Mouse (Mus musculus) lung, postnatal 4 days (tissue): Measurements from ENCODE around the gene Btbd35f25.
"Not testable (repeated sequence)": the region's sequence is repeated elsewhere in the genome, so short reads cannot be mapped to it uniquely, and the experiment has no call there.

Source experiments
- DNase-seq, 2 experiments: peaks; one replicate each; pipeline ENCODE4 v3.0.0; 2021

Gene Btbd35f25

GRCm38 (mm10) chrX:31717056-31717455 lies at the start of gene Btbd35f25:
Gene Btbd35f25, minus strand, starts transcription at chrX:31717156.
- not testable (repeated sequence) for DNase-seq

GRCm38 (mm10) chrX:31766255-31766654 lies 49.3 kb upstream of the Btbd35f25 start:
- no peak for DNase-seq

GRCm38 (mm10) chrX:31764001-31764400 lies 47.0 kb upstream of the Btbd35f25 start:
- DNase-seq = no peak

GRCm38 (mm10) chrX:31745079-31745478 lies 28.1 kb upstream of the Btbd35f25 start:
- DNase-seq = no peak

- no peak for DNase-seq
Observed at GRCm38 (mm10) chrX:31736958-31737357, 20.0 kb upstream of the Btbd35f25 start.
